Mouse (Mus musculus): Measurements from ENCODE around the gene Mis12. TPM values are rescaled to one million over a fixed set of nuclear protein-coding genes. Genes with fewer than 3 reads are reported as not detected.

Gene Mis12
- polyA plus RNA-seq, 1 experiment from 2014 or later = 29.9 TPM

DNA sequence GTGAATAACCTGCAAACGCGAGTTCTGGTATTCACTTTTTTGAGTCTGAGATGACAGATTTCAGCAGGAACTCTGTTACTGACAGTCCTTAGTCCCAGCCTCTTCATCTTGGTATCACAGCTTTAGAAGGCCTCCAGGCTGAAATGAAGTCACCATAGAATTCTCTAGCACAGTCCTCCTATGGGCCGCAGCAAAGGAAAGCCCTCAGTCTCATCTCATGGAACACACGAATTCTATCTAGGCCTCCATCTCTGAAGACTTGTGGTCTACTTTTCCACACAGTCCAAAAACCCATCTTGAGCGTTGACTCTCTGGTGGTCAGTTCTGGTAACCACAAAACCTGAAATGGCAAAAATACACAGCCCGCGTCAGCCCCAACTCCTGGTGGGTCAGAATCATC is 12.7 kb downstream of the Mis12 start:
- Histone ChIP-seq H3K4me3 (ENCODE audit: low read depth, low read length) (peak overlapping the region; percentile 56), H3K9me3 (ENCODE audit: control insufficient read depth, low read depth, low read length) (no peaks in the 10 kb centered on the region), H3K4me1 (ENCODE audit: control insufficient read depth, insufficient read depth, low read length) (peaks cover 7% of the 10 kb centered on the region; the same call in 1 of the 2 replicates), H3K36me3 (ENCODE audit: control insufficient read depth, insufficient read depth, low read length) (peaks cover 9% of the 10 kb centered on the region; the same call in 1 of the 2 replicates), H3K27me3 (ENCODE audit: control insufficient read depth, insufficient read depth, low read length) (no peaks in the 10 kb centered on the region), H3K27ac (ENCODE audit: low read length) (peak overlapping the region; percentile 88), H3K9ac (replicated peaks; ENCODE audit: low read depth, low read length) (peak overlapping the region; percentile 58), H3K4me2 (replicated peaks; ENCODE audit: low read depth, low read length) (peak overlapping the region; percentile 82)
- no peak for ATAC-seq (ENCODE audit: insufficient number of reproducible peaks, insufficient read depth, low FRiP score, low read depth)
- WGBS = 48% methylated on average over 7 of the region's 7 CpGs

DNA sequence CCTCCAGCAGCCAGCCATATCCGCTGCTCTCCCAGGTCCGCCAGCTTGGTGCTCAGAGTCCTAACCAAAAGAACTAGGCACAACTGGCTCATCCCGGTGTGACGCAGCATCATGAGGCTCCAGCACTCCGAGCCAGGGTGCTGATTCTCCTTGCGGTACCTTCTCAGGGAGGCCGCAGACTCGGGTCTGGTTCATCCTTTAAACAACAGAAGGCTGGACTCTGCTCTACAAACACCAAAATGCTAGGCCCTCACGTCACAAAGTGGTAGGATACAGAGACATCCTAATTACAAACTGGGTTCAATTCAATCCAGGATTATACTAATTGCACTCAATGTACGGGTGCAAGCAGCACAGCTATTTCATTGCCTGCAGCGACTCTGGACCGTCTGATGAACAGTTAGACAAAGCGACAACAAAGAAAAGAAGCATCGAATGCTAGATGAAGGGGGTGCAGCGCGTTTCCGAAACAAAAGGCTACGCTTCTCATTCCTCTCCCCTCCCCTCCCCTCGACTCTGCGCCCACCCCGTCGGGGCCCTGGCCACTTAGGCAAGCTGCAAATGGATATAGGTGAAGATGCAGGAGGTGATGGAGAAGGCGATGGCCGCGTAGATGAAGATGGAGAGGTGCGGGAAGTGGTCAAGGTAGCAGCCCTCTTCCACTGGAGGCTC is 13.2 kb downstream of the Mis12 start:
- Histone ChIP-seq H3K27me3 (ENCODE audit: control insufficient read depth, insufficient read depth, low read length) (no peaks in the 10 kb centered on the region), H3K9ac (replicated peaks; ENCODE audit: low read depth, low read length) (peak overlapping the region; percentile 58), H3K4me1 (ENCODE audit: control insufficient read depth, insufficient read depth, low read length) (peaks cover 7% of the 10 kb centered on the region; the same call in 1 of the 2 replicates), H3K4me2 (replicated peaks; ENCODE audit: low read depth, low read length) (peak overlapping the region; percentile 82), H3K4me3 (ENCODE audit: low read depth, low read length) (peak overlapping the region; percentile 56), H3K9me3 (ENCODE audit: control insufficient read depth, low read depth, low read length) (no peaks in the 10 kb centered on the region), H3K27ac (ENCODE audit: low read length) (peak overlapping the region; percentile 88), H3K36me3 (ENCODE audit: control insufficient read depth, insufficient read depth, low read length) (peaks cover 3% of the 10 kb centered on the region; the same call in 1 of the 2 replicates)
- no peak for ATAC-seq (ENCODE audit: insufficient number of reproducible peaks, insufficient read depth, low FRiP score, low read depth)
- WGBS = 4% methylated on average over 26 of the region's 26 CpGs

DNA sequence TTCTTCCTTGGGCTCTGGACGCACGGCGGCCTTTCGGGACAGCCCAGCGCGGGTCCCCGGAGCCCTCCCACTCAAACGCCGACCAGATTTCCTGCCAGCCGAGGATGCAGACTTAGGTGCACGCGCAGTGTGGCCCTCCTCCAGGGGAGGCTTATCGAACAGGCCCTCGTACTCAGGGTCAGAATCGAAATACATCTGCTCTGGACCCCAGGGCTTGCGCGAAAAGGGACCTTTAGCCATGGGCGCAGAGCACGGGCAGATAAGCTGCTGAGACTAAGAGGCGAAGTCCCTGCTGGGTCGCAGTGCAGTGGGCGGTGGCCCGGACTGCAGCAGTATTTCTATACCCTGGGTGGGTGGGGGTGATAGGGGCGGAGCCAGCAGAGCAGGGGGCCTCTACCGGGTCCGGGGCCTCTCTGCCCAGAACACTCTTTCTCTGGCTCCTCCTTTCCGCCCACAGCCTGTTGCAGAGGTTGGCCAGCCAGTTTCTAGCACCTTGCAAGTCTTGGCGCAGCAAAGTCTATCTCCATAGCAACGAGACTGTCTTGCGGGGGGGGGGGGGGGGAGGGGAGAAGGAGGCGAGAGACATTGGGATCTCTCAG is 13.9 kb downstream of the Mis12 start, which contains the start of gene 6330403K07Rik:
Gene 6330403K07Rik (minus strand): TSS at position 351 of the 599 bp plus-strand sequence.
- H3K9me3 ChIP-seq (ENCODE audit: control insufficient read depth, low read depth, low read length) = no peaks in the 10 kb centered on the region
- H3K4me2 ChIP-seq (replicated peaks; ENCODE audit: low read depth, low read length) = peak within 1 kb of the TSS; percentile 82
- under 1% methylated on average over 28 of the region's 31 CpGs for WGBS
- ATAC-seq (ENCODE audit: insufficient number of reproducible peaks, insufficient read depth, low FRiP score, low read depth) = peak; percentile 97
- H3K4me3 ChIP-seq (ENCODE audit: low read depth, low read length) = peak within 1 kb of the TSS; percentile 56
- H3K27ac ChIP-seq (ENCODE audit: low read length) = peak within 1 kb of the TSS; percentile 88
- H3K9ac ChIP-seq (replicated peaks; ENCODE audit: low read depth, low read length) = peak within 1 kb of the TSS; percentile 58
- no peaks in the 10 kb centered on the region; the same call in 1 of the 2 replicates for H3K36me3 ChIP-seq (ENCODE audit: control insufficient read depth, insufficient read depth, low read length)
- H3K27me3 ChIP-seq (ENCODE audit: control insufficient read depth, insufficient read depth, low read length) = no peaks in the 10 kb centered on the region
- H3K4me1 ChIP-seq (ENCODE audit: control insufficient read depth, insufficient read depth, low read length) = peaks cover 7% of the 10 kb centered on the region; the same call in 1 of the 2 replicates

GRCm38 (mm10) chr11:71039526-71040298 is 20.3 kb downstream of the Mis12 start:
- H3K4me1 ChIP-seq (ENCODE audit: control insufficient read depth, insufficient read depth, low read length) = no peaks in the 10 kb centered on the region
- no peak for ATAC-seq (ENCODE audit: insufficient number of reproducible peaks, insufficient read depth, low FRiP score, low read depth)
- 98% methylated on average over 5 of the region's 5 CpGs for WGBS

DNA sequence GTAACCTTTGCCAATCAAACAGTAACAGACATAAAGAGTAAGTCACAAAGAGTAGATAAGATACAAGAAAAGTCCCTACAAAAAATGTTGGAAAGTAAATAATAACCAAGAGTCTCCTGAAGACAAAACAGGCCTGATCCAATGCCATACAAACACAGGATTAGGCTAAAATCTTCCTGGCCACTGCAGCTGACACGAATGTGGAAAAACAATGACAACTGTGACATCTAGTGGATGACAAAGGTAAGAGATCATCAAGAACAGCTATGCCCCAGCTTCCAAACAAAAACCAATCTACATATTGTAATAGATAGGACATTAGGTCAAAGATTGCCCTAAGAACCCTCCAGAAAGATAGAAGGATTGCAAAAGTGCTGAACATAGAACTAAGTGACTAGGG is 33.1 kb downstream of the Mis12 start:
- H3K27ac ChIP-seq (ENCODE audit: low read length) = no peak overlapping the region
- H3K9ac ChIP-seq (replicated peaks; ENCODE audit: low read depth, low read length) = no peak overlapping the region
- no peak overlapping the region for H3K4me3 ChIP-seq (ENCODE audit: low read depth, low read length)
- H3K27me3 ChIP-seq (ENCODE audit: control insufficient read depth, insufficient read depth, low read length) = no peaks in the 10 kb centered on the region
- H3K4me1 ChIP-seq (ENCODE audit: control insufficient read depth, insufficient read depth, low read length) = no peaks in the 10 kb centered on the region
- WGBS = 8% methylated on average over 1 of the region's 1 CpGs
- H3K4me2 ChIP-seq (replicated peaks; ENCODE audit: low read depth, low read length) = no peak overlapping the region
- H3K36me3 ChIP-seq (ENCODE audit: control insufficient read depth, insufficient read depth, low read length) = no peaks in the 10 kb centered on the region
- no peak for ATAC-seq (ENCODE audit: insufficient number of reproducible peaks, insufficient read depth, low FRiP score, low read depth)
- H3K9me3 ChIP-seq (ENCODE audit: control insufficient read depth, low read depth, low read length) = no peaks in the 10 kb centered on the region

More at GRCm38 (mm10) chr11:71039526-71040298, 20.3 kb downstream of the Mis12 start:
- Histone ChIP-seq H3K9ac (replicated peaks; ENCODE audit: low read depth, low read length) (no peak overlapping the region), H3K27me3 (ENCODE audit: control insufficient read depth, insufficient read depth, low read length) (no peaks in the 10 kb centered on the region), H3K9me3 (ENCODE audit: control insufficient read depth, low read depth, low read length) (no peaks in the 10 kb centered on the region), H3K4me2 (replicated peaks; ENCODE audit: low read depth, low read length) (no peak overlapping the region), H3K27ac (ENCODE audit: low read length) (no peak overlapping the region), H3K4me3 (ENCODE audit: low read depth, low read length) (no peak overlapping the region), H3K36me3 (ENCODE audit: control insufficient read depth, insufficient read depth, low read length) (no peaks in the 10 kb centered on the region)

- Histone ChIP-seq H3K4me1 (ENCODE audit: control insufficient read depth, insufficient read depth, low read length) (no peaks in the 10 kb centered on the region), H3K27me3 (ENCODE audit: control insufficient read depth, insufficient read depth, low read length) (no peaks in the 10 kb centered on the region), H3K4me2 (replicated peaks; ENCODE audit: low read depth, low read length) (no peak overlapping the region), H3K27ac (ENCODE audit: low read length) (no peak overlapping the region), H3K9me3 (ENCODE audit: control insufficient read depth, low read depth, low read length) (no peaks in the 10 kb centered on the region), H3K9ac (replicated peaks; ENCODE audit: low read depth, low read length) (no peak overlapping the region), H3K36me3 (ENCODE audit: control insufficient read depth, insufficient read depth, low read length) (no peaks in the 10 kb centered on the region), H3K4me3 (ENCODE audit: low read depth, low read length) (no peak overlapping the region)
- no peak for ATAC-seq (ENCODE audit: insufficient number of reproducible peaks, insufficient read depth, low FRiP score, low read depth)
- 65% methylated on average over 1 of the region's 1 CpGs for WGBS
Measured at GRCm38 (mm10) chr11:71076342-71076741, 56.9 kb downstream of the Mis12 start.

Other genes with a start within 250 kb of the Mis12 start
- 0.59 and 0.87 TPM in 2 replicates for gene Scimp, start 207.0 kb upstream of the Mis12 start, polyA plus RNA-seq (2014; fragmentation: Nextera tagmentation; extraction: Ambion mirVana)
- gene Rabep1, start 174.8 kb upstream of the Mis12 start, polyA plus RNA-seq (2014; fragmentation: Nextera tagmentation; extraction: Ambion mirVana) = 32.5 and 33.1 TPM in 2 replicates
- gene Nup88, start 49.6 kb upstream of the Mis12 start, polyA plus RNA-seq (2014; fragmentation: Nextera tagmentation; extraction: Ambion mirVana) = 123 and 137 TPM in 2 replicates
- gene Rpain, start 49.4 kb upstream of the Mis12 start, polyA plus RNA-seq (2014; fragmentation: Nextera tagmentation; extraction: Ambion mirVana) = 86.0 and 88.2 TPM in 2 replicates
- gene C1qbp, start 36.6 kb upstream of the Mis12 start, polyA plus RNA-seq (2014; fragmentation: Nextera tagmentation; extraction: Ambion mirVana) = 210 and 227 TPM in 2 replicates
- 20.8 and 22.7 TPM in 2 replicates for gene Dhx33, start 15.2 kb upstream of the Mis12 start, polyA plus RNA-seq (2014; fragmentation: Nextera tagmentation; extraction: Ambion mirVana)
- 42.6 and 43.3 TPM in 2 replicates for gene Derl2, start 230 bp downstream of the Mis12 start, polyA plus RNA-seq (2014; fragmentation: Nextera tagmentation; extraction: Ambion mirVana)
- 58.5 and 58.8 TPM in 2 replicates for gene 6330403K07Rik, start 13.9 kb downstream of the Mis12 start, polyA plus RNA-seq (2014; fragmentation: Nextera tagmentation; extraction: Ambion mirVana)
- gene Nlrp1a, start 125.1 kb downstream of the Mis12 start, polyA plus RNA-seq (2014; fragmentation: Nextera tagmentation; extraction: Ambion mirVana) = 0.20 TPM in 1 of 2 replicates, not detected in the other
- 0.07 and 0.22 TPM in 2 replicates for gene Nlrp1b, start 211.1 kb downstream of the Mis12 start, polyA plus RNA-seq (2014; fragmentation: Nextera tagmentation; extraction: Ambion mirVana)

All from stomach, embryonic 14.5 days (tissue).